Mouse (Mus musculus) adrenal gland, adult (tissue): Measurements from ENCODE around the gene Pax5.

ENCODE experiments used
- DNase-seq, 2 experiments: peaks; one replicate each; pipeline ENCODE4 v3.0.0; 2022 to 2023; ENCODE audit warnings: low spot score in 1 of 2; ENCODE audit not compliant: inconsistent age in 2 of 2

Gene Pax5

DNA sequence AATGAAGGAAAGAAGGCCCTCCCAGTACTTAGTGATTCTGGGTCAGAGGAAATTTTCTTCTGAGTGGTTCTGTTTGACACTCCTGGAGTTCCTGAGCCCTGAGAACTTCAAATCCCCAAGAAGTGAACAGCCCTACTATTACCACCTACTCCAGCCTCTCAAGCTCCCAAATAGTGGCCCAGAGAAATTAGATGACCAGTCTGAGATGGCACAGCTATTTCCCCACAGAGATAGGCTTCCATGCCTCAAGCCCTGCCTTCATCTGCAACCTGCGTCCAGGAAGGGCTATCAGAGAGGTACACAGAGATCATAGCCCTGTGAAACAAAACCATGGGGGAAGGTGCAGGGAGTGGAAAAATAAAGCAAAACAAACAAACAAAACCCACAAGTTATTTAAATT is 3.4 kb downstream of the Pax5 start:
- DNase-seq = no peak

DNA sequence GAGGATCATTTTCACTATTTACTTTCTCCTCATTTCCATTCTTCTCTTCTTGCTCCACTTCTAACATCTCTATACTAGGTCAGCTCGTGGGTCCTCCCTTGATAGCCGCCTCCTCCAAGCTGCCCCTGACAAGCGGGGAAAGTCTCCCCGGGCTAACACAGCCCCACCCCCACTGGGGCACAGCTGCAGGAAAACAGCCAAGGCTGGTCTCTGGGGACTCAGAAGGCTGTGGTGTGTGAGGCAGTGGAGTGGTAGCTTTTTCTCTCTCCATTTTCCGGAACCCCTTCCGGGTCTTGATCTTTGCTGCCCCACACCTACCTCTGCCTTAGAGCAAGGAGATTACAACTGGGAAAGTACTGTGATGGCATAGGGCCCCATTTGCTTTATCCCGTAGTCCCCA is 4.3 kb downstream of the Pax5 start:
- DNase-seq = no peak

DNA sequence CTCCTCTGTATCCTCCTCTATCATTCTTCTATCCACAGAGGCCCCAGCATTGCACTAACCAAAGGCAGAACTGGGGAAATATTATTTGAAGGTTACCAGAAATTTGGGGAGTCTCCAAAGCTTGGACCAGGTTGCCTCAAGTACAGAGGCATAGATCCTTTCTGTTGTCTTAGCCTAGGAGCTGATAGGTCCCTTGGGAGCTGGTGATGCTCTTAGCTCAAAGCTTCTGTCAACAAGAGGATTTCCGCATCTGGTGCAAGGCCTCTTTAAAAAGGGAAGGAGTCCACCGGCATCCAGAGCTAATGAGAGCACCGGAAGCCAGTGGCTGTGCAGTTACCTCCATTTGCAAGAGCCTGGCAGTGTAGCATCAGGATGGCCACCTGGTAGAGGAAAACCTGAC is 5.1 kb downstream of the Pax5 start:
- peak in 1 of 2 experiments; percentile 22 for DNase-seq

DNA sequence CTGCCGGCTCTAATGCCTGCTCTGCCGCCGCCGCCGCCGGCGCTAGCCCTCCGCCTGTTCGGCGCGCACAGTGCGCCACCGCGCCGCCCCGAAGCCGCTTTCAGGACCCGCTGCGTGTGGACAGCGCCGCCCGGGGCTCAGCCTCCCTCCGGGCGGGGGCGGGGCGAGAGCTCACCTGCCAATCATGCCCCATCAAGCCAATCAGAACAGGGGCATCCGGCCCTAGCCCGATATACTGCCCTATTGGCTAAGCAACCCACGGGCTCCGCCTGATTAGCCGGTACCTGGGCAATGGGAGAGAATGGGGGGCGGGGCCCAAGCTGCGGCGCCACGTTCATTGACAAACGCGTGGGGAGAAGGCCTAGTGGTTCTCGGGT is 5.9 kb downstream of the Pax5 start:
- peak; percentile 87 to 96 for DNase-seq

DNA sequence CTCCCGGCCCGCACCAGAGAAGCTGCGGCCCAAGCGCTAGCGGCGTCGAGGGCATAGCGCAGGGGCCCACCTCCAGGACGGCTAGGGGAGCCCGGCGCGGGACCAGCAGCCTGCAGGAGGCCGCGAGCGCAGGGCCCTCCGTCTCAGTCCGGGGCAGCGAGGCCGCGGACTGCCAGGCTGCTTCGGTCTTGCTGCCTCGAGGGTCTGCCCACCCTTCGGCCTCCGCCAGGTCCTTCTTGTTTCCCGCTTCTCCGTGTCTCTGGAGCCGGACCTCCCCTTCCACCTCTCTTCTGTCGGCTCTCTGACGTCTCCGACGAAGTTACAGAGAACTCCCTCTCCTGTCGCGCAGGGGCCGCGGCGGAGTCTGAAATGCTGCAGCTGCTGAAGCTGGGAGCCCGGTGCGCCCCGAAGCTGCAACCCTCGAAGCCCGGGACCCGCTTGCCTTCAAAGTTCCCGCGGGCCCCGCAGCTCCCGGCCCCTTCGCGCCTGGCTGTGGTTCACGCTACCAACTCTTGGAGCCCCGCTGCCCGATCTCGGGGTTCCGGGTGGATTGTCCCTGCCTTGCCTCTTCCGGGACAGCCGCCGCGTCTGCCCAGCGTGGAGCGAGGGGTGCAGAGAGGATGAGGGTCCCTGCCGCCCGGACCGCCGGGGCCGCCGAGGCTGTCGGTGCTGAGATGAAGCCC is 6.5 kb downstream of the Pax5 start:
- no peak for DNase-seq

DNA sequence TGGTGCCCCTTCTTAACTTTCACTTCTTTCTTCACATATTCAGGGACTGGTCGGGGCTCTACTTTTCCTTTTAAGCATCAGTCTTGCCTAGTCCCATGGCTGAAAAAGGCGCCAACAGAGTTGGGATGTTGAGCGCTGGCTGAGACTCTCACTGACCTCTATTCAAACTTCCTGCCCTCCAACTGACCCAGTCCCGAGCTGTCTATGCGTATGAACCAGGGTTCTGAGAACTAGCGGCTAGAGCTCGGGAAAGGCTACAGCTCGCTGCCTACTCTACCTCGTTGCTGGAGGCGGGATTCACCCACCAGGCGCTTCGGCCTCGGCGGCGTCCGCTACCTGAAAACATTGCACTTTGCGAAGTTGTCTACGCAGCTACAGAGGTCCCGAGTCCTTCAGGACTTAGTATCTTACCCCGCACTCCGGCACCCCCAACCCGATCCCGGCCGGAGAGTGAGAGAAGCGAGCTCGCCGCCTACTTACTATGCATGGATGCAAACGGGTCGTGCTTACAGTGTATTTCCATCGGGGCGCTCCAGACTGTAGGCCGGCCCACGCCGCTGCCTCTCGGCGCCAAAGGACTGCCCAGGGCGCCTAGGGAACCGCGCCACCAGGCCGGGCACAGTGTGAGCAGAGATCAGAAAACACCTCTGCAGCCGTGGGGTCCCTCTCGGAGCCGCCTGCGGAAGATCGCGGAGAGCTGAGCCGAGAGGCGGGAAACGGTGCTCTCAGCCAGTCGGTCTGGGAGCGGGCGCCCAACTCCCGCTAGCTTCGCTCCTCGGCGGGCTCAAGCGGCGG is 7.2 kb downstream of the Pax5 start:
- DNase-seq = peak in 1 of 2 experiments; percentile 61

DNA sequence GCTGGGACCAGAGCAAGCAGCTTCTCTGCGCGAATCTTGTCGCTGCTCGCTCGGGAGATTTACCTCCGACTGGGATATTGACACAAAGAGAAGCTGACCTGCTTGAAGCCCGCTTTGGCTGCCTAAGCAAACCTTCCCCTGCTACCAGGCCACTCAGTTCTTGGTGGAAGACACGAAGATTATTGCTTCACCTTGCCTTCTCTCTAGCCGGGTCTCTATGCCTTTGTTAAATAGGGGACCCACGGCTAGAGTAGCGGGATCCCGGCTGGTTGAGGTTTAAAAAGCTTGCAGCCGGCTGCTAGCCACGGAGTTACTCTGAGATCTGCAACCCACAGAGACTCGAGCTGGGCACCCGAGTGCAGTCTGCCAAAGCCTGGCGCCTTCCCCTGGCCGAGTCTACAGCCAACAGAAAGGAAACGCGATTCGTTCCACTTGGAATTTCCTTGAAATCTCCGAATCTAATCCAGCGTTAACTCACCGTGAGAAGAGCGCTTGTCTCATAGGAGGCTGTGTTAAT is 8.2 kb downstream of the Pax5 start:
- peak in 1 of 2 experiments; percentile 55 for DNase-seq

DNA sequence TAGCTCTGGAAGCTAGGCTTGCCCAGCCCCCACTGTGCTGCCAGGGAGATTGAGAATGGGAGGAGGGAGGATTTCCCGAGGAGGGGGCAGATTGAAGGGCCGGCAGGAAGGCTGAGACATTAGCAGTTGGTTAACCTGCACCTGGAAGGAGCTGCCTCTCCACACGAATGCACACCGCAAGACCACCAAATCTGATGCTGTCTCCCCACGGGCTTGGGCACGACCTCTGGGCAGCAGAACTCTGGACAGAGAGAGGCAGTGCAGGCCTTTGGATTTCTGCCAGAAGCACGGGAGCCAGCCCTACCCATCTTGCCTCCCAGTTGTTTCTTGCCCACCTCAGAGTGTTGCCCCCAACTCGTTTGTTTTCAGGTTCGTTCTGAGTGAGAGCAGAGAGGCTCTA is 8.8 kb downstream of the Pax5 start:
- no peak for DNase-seq

DNA sequence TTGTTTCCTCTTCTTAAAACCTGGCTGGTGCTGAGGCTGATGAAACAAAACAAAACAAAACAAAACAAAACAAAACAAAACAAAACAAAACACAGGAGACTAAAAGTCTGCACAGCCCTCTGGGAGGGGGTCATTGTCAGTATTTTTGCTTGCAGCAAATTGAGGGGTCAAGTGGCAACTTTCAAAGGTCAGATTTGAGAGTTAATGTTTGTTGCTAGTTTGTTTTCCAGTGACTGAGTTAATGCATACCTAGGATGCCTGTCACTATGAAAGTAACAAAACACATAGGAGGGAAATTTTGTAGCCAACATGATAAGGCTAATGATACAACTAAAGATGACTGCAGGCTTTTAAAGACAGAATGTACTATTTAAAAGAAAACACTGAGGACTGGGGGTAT is 13.6 kb downstream of the Pax5 start:
- DNase-seq = no peak

DNA sequence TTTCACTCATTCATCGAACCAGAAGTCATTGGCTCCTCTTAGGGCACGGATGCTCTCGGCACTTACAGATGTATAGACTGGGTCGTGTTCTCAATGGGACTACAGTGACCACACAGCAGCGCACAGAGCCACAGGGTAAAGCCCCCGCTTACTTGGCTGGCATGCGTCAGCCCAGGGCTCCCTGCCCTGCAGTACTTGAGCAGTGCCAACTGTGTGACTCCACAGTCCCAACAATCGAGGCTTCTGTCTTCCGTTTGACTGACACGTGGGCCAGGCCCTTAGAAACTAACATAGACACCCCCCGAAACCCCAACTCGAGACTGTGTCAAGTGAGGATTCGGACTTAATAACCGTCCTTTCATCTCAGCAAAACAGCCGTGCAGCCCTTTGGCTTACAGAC is 15.9 kb downstream of the Pax5 start:
- no peak for DNase-seq

DNA sequence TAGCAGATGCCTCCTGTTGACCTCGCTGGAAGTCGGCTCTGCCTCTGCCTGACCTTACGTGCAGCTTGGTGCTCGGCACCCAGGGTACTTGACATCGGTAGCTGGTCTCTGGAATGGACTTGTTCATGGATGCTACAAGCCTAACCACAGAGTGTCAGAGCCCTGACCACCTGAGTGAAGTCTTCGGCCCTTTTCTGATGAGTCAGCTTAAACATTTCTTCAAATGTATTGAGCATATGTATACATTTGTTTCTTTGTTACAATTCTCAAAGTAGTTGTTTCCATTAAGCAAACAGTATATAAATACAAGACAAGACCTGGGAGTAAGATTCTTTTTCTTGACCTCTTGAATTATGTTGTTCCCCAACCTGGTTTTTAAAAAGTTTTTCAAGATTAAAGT is 24.7 kb downstream of the Pax5 start:
- DNase-seq = peak in 1 of 2 experiments; percentile 49

DNA sequence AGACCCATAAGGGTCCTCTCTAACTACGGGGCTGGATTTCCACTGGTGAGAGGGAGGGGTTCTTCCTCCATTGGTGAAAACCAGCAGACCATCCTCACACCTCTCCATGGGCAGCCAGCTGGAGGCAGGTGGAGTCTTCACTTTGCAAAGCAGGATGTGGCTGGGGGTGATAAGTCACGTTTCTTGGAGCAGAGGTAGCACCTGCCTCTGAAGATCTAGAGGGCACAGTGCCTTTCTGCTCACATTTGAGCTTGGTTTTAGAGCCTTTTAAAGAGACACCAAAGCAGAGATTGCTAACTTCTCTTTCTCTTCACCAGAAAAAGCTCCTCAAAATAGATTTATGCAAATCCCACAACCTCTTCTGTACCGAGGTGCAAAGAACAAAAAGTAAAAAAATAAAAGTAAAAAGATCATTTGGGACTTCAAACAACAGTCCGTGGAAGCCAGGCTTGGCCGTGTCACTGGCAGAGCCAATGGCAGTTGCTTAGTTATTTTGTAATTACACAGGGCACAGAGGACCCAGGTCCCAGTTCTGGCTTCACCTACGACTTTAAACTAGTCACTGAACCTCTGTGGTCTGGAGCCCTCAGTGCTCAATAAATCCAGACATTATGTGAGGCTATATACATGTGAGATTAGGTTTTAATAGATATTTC is 29.9 kb downstream of the Pax5 start:
- DNase-seq = no peak

DNA sequence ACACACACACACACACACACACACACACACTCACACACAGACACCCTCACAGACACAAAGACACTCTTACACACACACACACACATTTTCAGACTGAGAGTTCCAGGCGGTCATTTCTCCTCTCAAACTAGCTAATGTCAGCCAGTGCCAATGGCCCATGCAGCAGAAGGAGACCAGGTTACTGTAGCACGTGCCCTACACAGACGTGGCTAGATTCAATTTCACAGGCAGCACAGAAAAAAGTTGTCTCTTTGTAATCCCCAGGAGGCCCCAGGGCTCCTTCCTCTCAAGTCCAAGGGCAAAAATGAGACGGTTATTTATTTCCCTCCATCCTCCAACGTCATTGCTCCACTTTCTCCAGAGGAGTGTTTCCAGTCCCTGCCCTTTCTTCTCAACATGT is 31.6 kb downstream of the Pax5 start:
- DNase-seq = no peak

DNA sequence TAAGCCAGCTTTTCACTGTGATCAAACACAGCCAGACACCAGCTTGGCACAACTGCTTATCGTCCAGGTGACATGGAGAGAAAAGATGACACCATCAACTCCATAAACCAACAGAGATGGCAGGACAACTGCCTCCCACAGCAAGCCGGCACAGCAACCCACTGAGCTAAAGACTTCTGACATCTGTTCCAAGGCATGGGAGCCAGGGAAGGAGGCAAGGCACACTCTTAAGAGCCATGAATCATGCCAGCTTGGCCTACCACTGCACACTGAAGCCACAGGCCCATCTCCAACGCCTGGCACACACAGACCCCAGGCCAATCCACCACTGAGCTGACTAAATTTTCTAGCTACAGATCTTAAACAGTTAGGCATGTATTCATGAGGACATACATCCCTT is 32.3 kb downstream of the Pax5 start:
- no peak for DNase-seq

DNA sequence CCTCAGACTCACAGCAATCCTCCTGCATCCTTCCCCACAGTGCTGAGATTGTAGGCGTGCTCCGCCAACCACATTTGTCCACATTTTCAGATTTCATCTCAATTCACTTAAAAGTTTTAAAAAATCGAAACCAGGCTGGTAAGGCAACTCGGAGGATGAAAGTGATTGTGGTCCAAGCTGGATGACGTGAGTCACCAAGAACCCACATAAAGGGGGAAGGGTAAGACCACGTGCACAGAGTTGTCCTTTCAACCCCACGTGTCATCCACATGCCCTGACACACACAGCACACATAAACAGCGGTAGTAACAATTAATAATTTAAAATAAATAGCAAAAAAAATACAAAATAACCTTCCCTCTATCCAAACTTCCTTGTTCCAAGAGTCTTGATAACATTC is 35.3 kb downstream of the Pax5 start:
- DNase-seq = no peak

DNA sequence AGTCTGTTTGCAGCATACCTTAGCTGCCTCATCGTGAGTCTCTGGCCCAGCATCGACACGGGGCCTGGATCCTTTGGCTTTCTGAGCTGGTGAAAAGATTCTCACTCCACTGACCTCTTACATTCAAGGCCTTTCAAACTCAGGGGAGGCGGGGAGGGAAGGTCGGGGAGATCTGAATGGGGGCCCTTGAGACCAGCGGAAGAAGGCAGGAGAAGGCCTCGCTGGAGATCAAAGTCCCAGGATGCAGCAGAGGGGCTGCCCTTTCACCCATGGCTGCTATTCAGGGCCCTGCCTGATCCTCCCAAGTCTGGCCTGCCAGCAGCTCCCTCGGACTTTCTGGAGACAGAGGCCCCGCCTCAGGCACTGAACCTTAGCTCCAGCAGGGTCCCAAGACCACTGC is 36.6 kb downstream of the Pax5 start:
- peak in 1 of 2 experiments; percentile 43 for DNase-seq

DNA sequence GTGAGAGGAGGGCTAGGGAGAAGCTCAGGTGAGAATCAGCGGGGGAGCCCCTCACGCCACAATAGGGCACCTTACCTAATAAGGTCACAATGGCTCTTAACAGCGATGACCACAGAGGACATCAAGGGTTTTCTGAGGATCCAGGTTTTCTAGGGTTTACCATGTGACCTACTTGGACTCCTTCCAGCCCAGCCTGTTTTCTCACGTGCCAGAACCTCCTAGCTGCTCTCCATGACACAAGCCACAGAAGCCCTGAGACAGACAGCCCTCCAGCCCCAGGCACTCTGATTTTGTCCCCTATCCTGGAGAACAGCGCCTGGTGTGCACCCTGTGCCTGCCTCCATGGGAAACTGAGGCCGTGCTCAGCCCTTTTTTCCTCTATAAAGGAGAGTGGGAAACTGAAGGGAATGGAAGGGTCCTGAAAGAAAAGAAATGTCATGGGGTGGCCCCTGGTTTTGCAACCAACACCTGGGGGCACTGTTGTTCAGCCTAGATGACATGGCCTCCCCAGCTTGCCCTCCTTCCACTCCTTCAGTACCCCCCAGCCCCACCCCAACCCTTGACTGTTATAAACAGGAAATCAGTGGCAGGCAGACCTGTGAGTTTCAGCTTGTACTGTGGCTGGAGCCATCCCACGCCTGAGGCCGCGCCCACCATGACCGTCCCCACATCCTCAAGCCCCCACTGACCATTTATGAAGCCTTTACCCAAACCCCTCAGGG is 37.9 kb downstream of the Pax5 start:
- DNase-seq = no peak

DNA sequence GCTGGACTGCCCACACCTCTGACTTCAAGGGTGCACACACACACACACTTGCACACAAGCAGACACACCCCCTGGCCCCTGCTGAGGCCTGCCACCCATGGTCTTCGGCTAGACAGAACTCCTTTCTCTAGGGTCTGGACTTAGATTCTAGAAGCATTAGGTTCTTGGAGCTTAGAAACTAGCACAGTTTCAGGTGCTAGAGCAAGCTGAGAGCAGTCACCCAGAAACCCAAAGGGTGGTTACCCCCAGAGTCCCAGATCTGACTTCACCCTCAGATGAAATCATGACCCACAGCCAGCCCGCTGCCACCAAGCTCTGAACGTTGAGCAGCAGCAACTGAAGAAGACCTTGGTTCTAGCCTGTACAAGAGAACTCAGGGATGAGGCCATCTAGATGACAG is 38.8 kb downstream of the Pax5 start:
- no peak for DNase-seq

DNA sequence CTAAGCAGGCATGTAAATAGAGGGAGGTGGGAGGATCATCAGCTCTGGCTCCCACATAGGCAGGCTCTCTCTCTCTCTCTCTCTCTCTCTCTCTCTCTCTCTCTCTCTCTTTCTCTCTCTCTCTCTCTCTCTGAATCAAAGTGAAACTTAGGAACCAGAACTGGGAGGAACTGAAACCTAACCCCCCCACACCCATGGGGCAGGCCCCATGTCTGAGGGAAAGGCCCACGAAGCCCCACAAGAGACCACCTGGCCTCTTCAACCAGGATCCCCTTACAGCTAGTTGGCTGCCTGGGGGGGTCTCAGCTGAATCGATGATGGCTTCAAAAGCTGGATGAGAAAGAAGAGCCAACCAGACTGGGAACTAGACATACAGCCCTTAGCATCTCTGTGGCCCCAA is 39.3 kb downstream of the Pax5 start:
- no peak for DNase-seq

DNA sequence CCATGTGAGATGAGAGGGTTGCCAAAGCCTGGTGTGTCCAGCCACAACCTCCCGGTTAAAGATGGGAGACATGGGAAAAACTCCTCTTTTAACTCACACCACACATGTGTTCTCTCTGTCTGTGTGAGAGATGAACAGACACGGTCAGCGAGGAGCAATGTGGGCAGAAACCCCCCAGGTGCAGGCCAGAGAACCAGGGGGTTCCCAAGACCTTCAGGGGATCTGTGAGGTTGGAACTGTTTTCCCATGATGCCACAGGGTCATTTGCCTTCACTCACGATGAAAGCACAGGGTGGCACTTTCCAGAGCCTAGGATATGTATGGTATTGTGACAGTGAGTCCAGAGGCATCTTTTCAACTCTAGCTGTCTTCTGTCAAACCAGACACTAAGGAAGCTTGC is 39.9 kb downstream of the Pax5 start:
- no peak for DNase-seq

DNA sequence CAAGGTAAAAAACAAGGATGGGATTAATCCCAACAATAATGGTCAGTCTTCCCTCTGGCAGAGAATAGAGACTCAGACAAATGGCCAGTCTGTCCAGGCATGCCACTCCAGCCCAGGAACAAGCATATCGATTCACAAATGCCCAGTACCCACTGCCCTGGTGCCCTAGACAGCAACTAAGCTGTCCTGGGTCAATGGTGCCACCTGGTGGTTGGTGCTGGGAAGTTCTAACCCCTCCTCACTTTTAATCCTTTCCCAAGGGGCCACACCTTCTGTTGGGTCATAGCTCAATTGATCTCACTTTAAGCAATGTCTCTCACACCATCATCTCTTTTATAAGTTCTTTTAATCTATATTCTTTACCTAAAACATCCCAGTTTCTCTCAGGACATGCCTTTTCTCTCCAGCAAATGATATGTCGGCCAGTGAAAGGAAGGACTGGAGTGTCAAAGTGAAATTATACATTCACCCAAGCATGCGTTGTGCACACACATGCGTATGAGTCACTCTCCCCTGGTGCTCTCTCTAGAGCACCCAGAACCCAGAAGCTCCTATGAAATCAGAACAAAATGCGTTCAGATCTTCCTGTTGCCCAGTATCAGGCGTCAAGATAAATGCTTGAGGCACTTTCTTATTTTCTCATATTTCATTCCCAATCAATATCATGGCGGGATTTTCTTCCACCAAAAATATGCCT is 40.7 kb downstream of the Pax5 start:
- DNase-seq = peak in 1 of 2 experiments; percentile 54
